Mouse (Mus musculus) intestine, postnatal 0 days (tissue): Measurements from ENCODE around the gene Cd22. TPM values are rescaled to one million over a fixed set of nuclear protein-coding genes. Genes with fewer than 3 reads are reported as not detected.

Experiments
- ATAC-seq: fragments of 200-750 bp; cut with Nextera tagmentation; 2 replicates; pipeline ENCODE4 v1.8.0; 2017; ENCODE audit warnings: mild to moderate bottlenecking, moderate TSS enrichment, moderate library complexity
- H3K27ac ChIP-seq: fragments of 300-500 bp; sonication (generic); 2 replicates; pipeline ENCODE4 v1.5.1; 2014; ENCODE audit warnings: mild to moderate bottlenecking, low read depth, low read length, moderate library complexity
- H3K27me3 ChIP-seq: fragments of 300-500 bp; sonication (generic); replicated peaks from 2 replicates; pipeline ENCODE4 v1.6.1; 2014; ENCODE audit warnings: low read length, mixed read lengths; ENCODE audit not compliant: control insufficient read depth, insufficient read depth
- H3K36me3 ChIP-seq: fragments of 300-500 bp; sonication (generic); 2 replicates; pipeline ENCODE4 v1.6.1; 2014; ENCODE audit warnings: mild to moderate bottlenecking, moderate library complexity; ENCODE audit not compliant: control insufficient read depth, insufficient read depth
- H3K4me1 ChIP-seq: fragments of 300-500 bp; sonication (generic); replicated peaks from 2 replicates; pipeline ENCODE4 v1.6.1; 2014; ENCODE audit warnings: antibody characterized with exemption, low read length, mixed read lengths; ENCODE audit not compliant: control insufficient read depth, insufficient read depth
- H3K4me2 ChIP-seq: fragments of 300-500 bp; sonication (generic); replicated peaks from 2 replicates; pipeline ENCODE4 v1.6.1; 2014; ENCODE audit warnings: low read depth, mild to moderate bottlenecking, moderate library complexity
- H3K4me3 ChIP-seq: fragments of 300-500 bp; sonication (generic); 2 replicates; pipeline ENCODE4 v1.5.1; 2014; ENCODE audit warnings: low read depth, low read length
- H3K9ac ChIP-seq: fragments of 300-500 bp; sonication (generic); 2 replicates; pipeline ENCODE4 v1.6.1; 2014; ENCODE audit warnings: mild to moderate bottlenecking, low read depth, low read length
- H3K9me3 ChIP-seq: fragments of 300-500 bp; sonication (generic); 2 replicates; pipeline ENCODE4 v1.6.1; 2016; ENCODE audit warnings: mixed run types; ENCODE audit not compliant: control insufficient read depth
- CTCF ChIP-seq: sonication (generic); IDR thresholded peaks from 2 replicates; pipeline ENCODE4 v1.5.1; 2016; ENCODE audit warnings: low read depth, mild to moderate bottlenecking, control low read depth, antibody characterized with exemption, moderate library complexity
- WGBS: fragments of 180-500 bp; shearing (Covaris S2); extraction: QIAGEN DNeasy Blood & Tissue Kit; methylation state at CpG from one replicate; pipeline ENCODE4 v1.1.7; 2014; 5-methylcytosine and 5-hydroxymethylcytosine counted together
- polyA plus RNA-seq: library from polyadenylated mRNA; unstranded; fragments of >200 nt; fragmentation: Nextera tagmentation; extraction: Ambion mirVana; gene quantifications from 2 replicates; pipeline ENCODE4 v1.2.1, GENCODE M21; 2015

Cd22 gene
- polyA plus RNA-seq, 1 experiment from 2014 or later = 0.27 TPM

GRCm38 (mm10) chr7:30914732-30915131 lies 34.6 kb upstream of the Cd22 start, which contains the start of gene Mag:
TSS of gene Mag (minus strand) at chr7:30914873.
- 71% methylated on average over 8 of the region's 8 CpGs for WGBS
- no peak within 1 kb of the TSS for H3K4me3 ChIP-seq
- H3K9ac ChIP-seq = no peak within 1 kb of the TSS
- no peak within 1 kb of the TSS for H3K27ac ChIP-seq
- no peak within 1 kb of the TSS for H3K4me2 ChIP-seq
- no peak for TF ChIP-seq CTCF
- H3K27me3 ChIP-seq = no peaks in the 10 kb centered on the region
- no peaks in the 10 kb centered on the region for H3K9me3 ChIP-seq
- no peaks in the 10 kb centered on the region for H3K4me1 ChIP-seq
- no peak for ATAC-seq
- no peaks in the 10 kb centered on the region for H3K36me3 ChIP-seq

DNA sequence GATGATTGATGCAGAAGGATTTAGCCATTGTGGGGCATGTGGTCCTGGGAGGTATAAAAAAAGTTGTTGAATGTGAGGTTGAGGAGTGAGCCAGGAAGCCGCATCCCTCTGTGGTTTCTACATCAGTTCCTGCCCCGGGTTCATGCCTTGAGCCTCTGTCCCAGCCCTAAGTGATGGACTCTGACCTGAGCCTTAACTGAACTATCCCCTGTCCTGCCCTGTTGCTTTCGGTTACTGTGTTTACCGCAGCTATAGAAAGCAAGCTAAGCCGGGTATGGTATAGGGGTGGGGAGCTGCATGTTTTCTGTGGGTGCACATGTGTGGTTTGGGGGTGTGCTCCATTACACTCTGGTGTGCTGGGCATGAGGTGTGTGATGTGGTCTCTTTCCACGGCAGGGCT lies 29.6 kb upstream of the Cd22 start:
- no peak for ATAC-seq
- 44% methylated on average over 6 of the region's 6 CpGs for WGBS
- H3K4me1 ChIP-seq = 0 out of 2 replicates have a peak, but pooled peaks cover 2% of the 10 kb centered on the region
- H3K27ac ChIP-seq = no peak overlapping the region
- no peak overlapping the region for H3K9ac ChIP-seq
- no peak for TF ChIP-seq CTCF
- H3K9me3 ChIP-seq = no peaks in the 10 kb centered on the region
- H3K4me3 ChIP-seq = no peak overlapping the region
- no peak overlapping the region for H3K4me2 ChIP-seq
- no peaks in the 10 kb centered on the region for H3K36me3 ChIP-seq
- no peaks in the 10 kb centered on the region for H3K27me3 ChIP-seq

DNA sequence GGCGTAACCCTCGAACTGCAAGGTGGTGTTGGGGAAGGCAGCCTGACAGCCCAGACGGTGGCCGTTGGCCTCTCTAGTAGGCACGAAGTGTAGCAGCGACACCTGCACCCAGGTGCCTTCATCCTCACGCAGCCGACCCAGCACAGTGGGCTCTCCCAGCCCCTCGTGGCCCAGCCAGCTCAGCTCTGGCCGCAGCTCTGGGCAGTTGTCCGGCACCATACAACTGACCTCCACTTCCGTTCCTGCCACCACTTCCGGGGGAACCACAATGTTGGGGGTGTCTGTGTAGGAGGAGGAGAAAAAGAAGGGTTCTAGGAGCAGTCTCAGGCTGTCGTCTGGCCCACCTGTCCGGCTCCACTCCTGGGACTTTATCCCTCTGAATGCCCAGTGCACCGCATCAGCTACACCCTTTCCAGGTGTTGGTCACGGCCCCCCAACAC lies 28.9 kb upstream of the Cd22 start:
- TF ChIP-seq CTCF = no peak
- WGBS = 24% methylated on average over 17 of the region's 17 CpGs
- no peak for ATAC-seq
- Histone ChIP-seq H3K27me3 (no peaks in the 10 kb centered on the region), H3K4me3 (peak overlapping the region; percentile 11), H3K36me3 (no peaks in the 10 kb centered on the region), H3K4me2 (peak overlapping the region; percentile 56), H3K9ac (no peak overlapping the region; the same call in 1 of the 2 replicates), H3K27ac (no peak overlapping the region), H3K4me1 (0 out of 2 replicates have a peak, but pooled peaks cover 2% of the 10 kb centered on the region), H3K9me3 (no peaks in the 10 kb centered on the region)

DNA sequence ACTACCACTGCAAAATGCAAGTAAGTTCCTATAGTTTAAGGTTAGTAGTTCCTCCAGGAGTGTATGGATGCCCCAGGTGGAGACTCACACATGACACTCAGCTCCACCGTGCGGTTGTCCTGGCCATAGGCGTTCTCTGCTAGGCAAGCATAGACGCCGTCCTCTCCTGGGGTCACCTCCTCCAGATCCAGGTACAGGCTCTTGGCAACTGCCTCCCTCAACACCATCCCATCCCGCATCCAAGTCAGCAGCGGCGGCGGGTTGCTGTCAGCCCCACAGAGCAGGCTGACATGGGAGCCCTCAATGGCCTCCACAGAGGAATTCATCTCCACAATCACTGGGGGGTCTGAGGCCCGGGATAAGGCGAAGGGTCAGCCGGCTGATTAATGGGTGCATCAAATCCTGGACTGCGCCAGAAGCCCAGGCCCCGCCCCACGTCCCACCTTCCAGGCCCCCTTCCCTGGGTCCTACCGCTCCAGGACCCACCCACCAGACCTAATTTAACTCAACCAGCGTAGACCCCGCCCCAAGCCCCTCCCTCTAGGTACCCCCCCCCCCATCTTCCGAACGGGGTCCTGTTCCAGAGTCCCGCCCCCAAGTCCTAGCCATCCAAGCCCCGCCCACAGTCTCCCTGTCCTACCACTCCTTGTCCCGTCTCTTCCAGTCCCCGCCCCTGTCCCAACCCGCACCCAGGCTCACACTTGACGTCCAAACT lies 28.3 kb upstream of the Cd22 start:
- no peak overlapping the region; the same call in 1 of the 2 replicates for H3K9ac ChIP-seq
- H3K9me3 ChIP-seq = no peaks in the 10 kb centered on the region
- no peak overlapping the region for H3K27ac ChIP-seq
- H3K4me2 ChIP-seq = peak overlapping the region; percentile 56
- no peaks in the 10 kb centered on the region for H3K27me3 ChIP-seq
- 0 out of 2 replicates have a peak, but pooled peaks cover 2% of the 10 kb centered on the region for H3K4me1 ChIP-seq
- ATAC-seq = peak; percentile 54
- no peaks in the 10 kb centered on the region for H3K36me3 ChIP-seq
- H3K4me3 ChIP-seq = peak overlapping the region; percentile 11
- WGBS = 3% methylated on average over 24 of the region's 26 CpGs
- 0 out of 2 replicates have a peak, but pooled peaks have one; percentile 12 for TF ChIP-seq CTCF

GRCm38 (mm10) chr7:30904042-30904441 lies 23.9 kb upstream of the Cd22 start:
- Histone ChIP-seq H3K27me3 (no peaks in the 10 kb centered on the region), H3K4me1 (0 out of 2 replicates have a peak, but pooled peaks cover 2% of the 10 kb centered on the region), H3K9ac (no peak overlapping the region), H3K4me3 (no peak overlapping the region), H3K4me2 (no peak overlapping the region), H3K36me3 (no peaks in the 10 kb centered on the region), H3K9me3 (no peaks in the 10 kb centered on the region), H3K27ac (no peak overlapping the region)
- WGBS = 36% methylated on average over 4 of the region's 4 CpGs
- peak; percentile 64 for TF ChIP-seq CTCF
- ATAC-seq = no peak

GRCm38 (mm10) chr7:30895217-30895616 lies 15.1 kb upstream of the Cd22 start:
- TF ChIP-seq CTCF = no peak
- WGBS = 55% methylated on average over 3 of the region's 3 CpGs
- H3K36me3 ChIP-seq = no peaks in the 10 kb centered on the region
- H3K27me3 ChIP-seq = no peaks in the 10 kb centered on the region
- no peak overlapping the region for H3K9ac ChIP-seq
- no peaks in the 10 kb centered on the region for H3K4me1 ChIP-seq
- no peak overlapping the region for H3K4me2 ChIP-seq
- H3K9me3 ChIP-seq = no peaks in the 10 kb centered on the region
- H3K27ac ChIP-seq = no peak overlapping the region
- ATAC-seq = no peak
- H3K4me3 ChIP-seq = no peak overlapping the region
